Mouse (Mus musculus): Measurements from ENCODE around the gene Zfp36l2.

Gene Zfp36l2

DNA sequence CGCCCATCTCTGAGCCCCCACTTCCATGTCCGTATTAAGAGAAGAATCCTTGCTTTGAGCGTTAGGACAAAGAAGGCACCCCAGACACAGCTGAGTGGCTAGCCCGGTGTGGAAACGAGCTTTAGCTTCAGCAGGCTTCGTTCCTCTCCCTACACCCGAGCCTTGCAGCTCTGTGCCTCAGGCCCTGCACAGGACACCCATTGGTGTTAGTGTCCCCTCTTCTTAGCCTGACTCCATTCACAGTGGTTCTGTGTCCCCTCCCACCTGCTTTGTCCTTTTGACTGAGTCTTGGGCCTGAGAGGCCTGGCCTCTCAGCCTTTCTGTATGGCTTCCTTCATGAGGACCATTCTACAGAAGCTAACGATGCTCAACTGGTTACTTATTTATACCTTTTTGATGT is 37.5 kb downstream of the Zfp36l2 start:
- DNase-seq = no peak

DNA sequence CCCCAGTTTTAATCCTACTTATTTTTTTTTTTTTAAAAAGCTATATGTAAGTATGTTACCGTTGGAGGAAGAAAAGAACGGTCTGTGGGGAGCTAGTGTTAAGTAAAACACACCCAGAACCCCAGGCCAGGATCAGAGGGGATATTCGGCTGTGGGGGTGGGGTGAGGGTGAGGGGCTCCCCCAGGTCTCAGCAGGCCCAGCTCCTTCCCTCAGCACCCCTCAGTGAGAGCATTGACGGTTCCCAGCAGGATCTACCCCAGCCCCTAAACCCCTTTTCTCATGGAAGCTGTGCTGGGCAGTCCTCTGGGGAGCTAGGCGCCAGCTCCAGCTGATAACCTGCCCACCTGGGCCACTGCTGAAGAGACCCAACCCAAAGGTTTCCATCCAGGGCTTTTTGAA is 38.2 kb downstream of the Zfp36l2 start:
- no peak for DNase-seq

DNA sequence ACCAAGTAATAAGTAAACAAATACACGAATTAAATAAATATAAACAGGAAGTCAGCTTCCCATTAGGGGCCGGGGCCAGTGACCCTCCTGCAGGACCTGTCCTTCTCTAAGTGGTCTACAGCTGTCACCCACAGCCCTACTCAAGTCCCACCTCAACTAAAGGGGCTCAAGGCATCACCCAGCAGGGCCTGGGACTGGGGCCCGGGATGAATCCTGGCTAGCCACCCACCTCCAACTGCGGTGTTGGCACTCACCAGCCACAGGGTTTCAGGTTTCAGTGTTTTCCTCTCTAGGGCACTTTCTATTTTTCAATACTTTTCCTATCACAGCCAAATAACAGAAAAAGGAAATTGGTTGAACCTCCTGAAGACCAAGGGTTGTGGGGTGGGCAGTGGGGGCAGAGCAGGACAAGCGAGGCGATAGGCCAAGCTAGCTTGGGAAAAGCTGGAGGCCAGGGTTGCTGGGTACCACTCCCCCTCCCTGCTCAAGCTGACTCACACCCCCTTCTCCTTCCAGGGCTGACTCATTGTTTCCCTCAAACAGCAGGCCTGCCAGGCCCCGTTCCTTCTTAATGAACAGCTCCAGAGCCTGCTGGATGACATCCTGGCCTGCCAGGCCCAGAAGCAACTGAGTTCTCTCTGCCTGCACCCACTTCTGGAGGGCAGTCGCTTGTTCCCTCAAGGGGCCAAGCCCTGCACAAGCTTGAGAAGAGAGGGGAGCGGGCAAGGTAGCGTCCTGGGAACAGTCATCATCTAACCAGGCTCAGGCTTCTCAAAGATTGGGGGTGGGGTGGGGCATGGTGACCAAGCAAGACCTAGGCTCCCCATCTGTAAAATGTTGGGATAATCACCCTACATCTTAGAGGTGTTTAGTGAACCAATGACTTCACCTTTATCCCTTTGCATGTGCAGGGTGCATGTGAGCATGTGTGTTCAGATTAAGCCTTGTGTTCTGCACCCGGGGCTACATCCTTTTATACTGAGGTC is 39.0 kb downstream of the Zfp36l2 start:
- DNase-seq = peak; percentile 82

DNA sequence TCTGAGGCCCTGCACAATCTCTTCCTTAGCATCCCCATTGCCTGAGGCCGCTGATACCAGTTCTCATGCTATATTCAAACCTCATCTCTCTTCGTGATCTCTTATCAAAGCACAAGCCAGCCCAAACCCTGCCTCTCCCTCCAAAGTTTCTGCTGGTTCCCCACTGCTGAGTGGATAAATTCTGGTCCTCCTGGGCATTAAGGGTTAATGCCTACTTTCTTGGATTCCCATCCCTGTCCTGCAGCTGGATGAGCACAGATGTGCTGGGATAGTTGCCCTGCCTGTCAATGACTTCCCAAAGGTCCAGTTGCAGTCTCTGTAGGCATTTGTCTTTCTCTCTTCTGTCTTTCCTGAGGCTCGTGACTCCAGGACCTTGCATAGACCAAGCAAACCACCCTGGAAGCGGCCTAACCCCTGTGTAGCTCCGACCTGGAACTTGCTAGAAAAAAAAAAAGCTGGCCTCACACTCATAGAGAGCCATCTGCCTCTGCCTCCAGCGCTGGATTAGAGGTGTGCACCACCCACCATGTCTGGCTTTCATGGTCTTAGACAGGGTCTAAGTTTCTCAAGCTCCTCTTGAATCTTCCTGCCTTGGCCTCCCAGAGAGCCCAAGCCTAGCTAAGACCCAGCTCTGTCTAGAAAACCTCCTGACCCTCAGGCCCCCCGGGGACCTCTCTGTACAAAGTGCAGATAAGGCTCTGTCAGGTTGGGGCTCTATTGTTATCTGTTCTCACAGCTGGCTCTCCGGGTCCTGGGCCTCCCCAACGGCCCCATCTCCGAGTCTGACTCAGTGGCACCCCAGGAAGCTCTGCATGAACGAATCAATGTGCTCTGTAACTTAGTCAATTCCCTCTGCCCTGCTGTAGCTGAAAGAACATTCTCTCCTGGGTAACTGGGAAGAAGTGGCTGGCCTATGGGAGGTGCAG is 40.3 kb downstream of the Zfp36l2 start:
- peak; percentile 91 for DNase-seq

DNA sequence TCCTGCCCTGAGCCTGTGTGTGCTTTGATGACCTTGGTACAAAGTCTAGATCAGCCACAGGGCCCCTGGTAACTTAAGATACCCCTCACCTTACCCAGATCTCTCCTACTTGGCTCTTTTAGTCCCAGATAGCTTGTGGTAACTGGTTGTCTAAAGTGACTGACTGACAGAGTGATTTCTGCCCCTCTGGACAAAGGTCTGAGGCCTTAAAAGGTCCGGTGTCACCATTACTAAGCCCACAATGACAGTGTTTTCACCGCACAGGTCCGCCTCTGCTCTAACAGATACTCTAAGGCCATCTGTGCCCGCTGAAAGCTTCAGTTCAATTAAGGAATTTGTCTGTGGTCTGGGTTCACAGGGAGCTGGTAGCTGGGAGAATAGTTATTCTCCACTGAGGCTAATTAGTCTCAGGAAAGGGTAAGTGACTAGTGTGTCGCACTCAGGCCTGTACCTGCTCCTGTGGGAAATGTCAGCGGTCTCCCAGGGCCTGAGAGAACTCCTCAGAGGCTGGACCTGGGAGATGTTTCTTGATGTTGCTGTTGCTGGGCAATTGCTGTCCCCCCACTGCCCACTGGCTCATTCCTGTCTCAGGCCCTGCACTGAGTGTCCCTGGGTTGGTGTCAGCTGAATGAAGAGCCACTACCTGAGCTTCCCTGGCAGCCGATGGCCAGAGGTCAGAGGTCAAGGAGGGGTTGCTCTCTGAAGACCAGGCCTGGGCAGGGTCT is 41.1 kb downstream of the Zfp36l2 start:
- peak; percentile 35 for DNase-seq

DNA sequence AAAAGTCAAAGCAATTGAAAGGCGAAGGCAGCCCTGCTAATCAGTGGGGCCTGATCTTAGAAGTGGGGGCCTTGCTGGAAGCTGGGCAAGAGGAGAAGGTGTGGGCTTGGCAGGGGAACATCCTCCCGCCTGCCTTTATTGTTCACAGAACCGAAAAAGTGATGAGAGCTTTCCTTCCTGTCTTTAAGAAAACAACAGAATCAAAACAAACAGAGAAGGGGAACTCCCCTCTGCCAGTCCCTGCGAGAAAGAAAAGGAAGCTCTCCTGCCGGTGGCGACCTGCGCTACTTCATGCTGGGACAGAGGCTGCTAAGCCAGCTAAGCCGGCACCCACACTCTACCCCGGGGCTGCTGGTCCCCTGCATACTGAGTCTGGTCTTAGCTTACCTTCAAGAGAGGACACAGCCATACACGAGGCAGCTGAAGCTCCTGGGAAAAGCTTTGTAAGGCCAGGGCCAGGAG is 41.9 kb downstream of the Zfp36l2 start:
- peak; percentile 66 for DNase-seq

DNA sequence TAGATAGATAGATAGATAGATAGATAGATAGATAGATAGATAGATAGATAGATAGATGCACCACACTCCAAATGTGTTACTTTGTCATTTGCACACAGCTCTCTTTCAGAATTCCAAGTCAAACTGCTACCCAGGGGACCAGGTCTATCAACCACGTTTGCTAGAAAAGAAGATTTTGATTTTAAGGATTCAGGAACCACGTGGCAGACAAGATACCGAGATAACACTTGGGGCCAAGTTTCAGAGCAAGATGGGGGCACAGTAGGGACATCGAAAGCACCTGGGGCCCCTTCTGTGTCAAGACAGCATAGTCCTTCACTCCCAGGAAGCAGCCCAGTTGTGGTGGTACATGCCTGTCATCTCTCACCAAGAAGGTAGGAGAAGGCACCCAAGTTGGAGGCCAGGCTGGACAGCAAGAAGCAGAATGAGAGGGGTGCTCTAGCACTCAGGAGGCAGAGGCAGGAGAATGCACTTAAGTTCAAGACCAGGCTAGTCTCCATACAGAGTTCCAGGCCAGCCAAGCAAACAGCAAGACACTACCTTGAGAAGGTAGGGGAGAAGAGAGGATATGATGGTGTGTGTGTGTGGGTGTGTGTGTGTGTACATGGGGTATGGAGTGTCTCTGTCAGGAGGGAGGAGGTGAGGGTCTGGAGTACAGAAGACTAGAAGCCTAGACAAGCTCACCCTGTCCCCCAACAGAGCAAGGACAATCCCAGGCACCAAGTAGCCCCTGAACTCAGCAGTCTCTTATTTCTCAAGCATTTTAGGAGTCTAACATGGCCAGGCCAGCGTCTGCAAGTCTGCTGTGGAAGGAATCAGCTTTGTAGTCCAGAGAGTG is 42.8 kb downstream of the Zfp36l2 start:
- DNase-seq = no peak

DNA sequence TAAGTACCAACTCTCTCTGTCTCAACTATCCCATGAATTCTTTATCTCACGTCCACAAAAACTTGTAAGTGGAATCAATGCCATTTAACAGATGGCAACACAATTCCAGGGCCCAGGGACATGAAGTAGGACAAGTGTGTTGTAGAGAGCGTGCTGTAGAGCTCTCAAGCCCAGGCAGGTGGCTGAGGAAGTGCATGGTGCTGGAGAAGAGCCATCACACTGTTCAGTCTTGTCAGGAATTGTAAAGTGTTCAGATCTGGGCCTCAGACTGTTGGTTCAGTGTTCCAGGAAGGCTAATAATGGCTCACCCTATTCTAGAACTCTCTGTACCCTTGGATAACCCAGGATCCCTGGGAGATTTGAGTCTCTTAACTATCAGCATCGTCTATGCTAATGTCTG is 43.6 kb downstream of the Zfp36l2 start:
- DNase-seq = no peak

DNA sequence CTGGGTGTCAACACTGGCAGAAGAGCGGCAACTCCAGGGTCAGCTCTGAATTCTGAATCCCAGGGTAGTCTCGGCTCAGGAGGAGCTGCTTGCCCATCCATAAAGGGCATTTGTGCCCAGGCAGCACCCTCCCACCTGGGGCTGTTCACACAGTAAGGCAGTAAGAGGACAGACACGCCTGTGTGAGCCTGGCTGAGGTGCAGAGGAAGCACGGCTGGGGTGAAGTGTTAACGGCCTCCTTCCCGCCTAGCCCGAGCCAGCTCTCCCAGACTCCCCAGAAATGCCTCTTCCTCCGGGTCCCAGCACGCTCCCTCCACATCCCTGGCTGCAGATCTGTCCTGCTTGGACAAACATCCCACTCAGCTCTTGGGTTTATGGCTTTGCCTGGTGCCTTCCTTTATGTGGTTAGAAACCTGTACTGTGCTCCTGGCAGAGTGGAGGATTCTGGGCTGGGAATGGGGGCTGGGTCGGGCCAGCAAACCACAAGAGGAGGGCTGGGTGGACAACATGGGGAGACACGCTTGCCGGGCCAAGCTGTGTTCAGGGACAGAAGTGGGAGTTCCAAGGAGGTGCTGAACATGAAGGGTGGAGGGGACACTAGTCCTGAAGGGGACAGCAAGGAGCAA is 44.4 kb downstream of the Zfp36l2 start:
- peak; percentile 22 for DNase-seq

DNA sequence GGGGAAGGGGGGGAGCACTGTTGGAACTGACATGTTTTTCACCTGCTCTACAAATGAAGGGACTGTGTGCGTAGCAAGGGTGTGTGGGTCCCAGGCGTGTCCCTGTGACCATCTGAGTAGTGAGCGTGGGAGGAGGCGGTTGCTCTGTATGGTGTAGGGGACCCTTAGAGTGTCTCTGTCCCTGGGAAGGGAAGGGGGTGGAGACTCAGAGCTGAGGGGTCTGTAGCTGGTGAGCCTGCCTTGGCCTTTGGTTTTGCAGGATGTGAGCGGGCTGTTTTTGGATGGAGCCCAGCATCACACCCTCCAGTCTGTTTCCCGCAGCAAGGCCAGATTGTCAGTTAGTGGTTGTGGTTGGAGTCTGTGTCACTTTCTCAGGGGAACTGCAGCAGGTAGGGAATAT is 46.1 kb downstream of the Zfp36l2 start:
- no peak for DNase-seq

DNA sequence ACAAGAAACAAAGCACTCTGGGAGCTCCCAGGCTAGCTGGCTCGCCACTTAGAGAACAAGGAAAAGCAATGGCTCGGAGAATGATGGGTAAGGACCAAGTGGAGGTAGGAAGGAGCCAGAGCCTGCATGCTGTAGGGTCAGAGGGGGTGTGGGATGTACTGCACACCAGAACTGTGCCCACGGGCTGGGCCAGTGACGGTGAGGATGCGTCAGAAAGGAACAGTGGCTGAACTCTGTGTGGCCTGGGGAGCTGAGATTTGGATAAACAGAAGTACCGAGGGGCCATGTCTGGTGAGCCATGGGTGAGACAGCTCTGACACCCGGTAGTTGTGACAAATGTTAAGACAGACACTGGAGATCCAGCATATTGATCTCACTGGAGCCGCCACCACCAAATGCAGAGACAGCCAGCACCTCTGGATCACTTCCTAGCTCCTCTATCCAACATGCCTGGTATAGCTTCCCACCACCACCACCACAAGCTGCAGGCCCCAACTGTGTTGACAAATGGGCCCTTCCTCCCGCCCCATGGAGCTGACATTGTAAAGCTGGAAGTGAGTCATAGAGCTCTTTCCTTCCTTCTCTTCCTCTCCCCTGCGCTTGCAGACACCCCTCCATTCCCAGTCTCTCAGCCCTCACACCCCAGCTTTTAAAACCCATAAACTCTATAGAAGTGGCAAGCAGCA is 46.8 kb downstream of the Zfp36l2 start:
- peak; percentile 22 for DNase-seq

DNA sequence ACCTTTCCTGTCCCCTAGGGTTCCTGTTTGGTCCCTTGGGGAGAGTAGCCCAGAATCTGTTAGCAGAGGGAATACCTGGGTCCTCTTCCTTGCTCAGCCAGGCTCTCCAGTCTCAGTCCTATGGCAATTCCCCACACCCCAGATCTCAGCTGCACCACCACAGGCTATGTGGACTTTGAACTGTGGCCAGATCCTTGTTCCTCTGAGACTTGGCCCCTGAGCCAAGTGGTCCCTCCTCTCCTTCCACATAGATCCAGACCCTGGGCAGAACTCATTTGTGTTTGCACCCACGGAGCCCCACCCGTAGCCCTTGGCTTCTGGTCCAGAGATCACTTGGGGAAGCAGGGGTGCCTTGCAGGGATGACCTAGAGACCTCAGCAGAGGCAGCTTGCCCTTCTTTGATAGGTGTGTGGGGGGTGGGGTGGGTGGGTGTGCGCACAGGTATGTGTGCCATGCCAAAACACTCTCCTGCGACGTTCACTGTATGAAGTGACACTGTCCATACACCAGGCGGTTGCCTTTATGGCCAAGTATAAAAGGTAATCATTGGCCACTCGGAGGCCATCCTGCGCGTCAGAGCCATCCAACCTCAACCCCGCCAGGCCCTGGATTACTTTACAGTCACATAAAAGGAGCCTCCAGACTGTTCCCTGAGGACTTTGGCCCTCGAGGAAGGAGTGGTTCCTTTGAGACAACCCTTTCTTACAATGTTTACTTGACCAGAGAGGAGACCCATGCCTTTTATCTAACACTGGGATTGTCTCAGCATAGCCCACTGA is 50.2 kb downstream of the Zfp36l2 start:
- DNase-seq = no peak

DNA sequence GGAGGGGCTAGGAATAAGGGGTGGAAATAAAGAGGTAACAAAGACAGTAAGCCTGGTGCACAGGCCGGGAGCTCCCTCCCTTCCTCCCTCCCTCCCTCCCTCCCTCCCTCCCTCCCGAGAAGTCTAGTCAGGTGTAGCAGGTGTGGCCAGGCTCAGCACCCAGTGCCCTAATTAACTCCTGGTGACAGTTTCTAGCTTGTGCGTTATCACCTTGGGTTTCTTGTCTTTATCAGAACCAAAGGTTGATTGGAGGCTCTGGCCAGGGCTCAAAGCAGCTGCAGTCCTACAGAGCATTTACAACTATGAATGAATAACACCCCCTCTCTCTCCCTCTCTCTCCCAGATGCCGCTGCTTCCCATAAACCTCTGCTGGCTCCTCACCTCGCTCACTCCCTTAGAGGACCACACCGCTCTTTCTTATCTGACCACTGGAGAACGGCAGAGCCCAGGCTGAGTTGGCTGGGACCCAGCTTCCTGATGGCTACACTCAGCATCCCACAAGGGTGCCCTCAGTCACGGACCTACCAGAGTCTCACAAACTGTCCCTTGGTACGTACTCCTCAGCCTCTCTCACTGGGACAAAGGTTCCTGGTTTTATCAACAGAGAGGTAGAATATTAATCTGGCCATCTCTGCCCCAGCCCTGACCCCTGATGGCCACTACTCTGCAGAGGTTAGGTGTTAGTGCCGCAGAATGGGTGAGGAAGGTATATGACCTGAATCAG is 50.9 kb downstream of the Zfp36l2 start:
- DNase-seq = peak; percentile 35

DNA sequence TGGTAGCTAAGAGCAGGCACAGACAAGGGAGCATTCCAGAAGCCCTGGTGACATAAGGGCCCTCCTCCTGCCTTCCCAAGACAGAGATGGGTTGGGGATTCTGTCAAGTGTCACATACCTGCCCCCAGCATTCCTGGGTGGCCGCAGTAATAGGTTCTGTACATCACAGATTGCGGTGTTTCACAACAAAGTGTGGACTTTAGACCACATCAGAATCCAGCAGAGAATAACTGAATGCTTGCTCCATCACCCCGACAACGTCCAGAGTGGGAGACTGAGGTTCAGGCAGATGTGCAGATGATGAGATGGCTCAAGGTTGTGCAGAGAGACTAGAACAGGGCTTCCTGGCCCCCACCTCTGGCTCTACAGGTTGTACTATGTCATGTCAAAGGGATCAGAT is 51.5 kb downstream of the Zfp36l2 start:
- DNase-seq = no peak

DNA sequence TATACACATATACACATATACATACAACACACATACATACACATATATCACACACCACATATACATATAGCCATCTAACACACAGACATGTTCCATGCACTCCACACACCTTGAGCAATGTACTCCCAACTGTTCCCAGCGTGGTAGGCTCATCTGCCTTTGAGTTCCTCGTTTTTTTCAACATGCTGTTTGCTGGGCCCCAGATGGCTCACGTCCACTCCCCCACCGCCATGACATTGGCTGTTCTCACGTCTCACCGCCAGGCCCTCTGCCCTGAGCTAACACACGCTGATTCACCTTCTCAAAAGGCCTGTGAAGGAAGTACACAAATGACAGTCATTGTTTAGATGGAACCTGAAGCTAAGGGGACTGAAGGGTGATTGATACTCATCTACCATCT is 52.5 kb downstream of the Zfp36l2 start:
- no peak for DNase-seq

Data from liver (tissue).